Mouse (Mus musculus) limb, embryonic 10.5 days (tissue): ENCODE measurements around the gene Gm26965. TPM values are rescaled to one million over a fixed set of nuclear protein-coding genes. Genes with fewer than 3 reads are reported as not detected.

Experiments used
- DNase-seq: peaks from one replicate; pipeline ENCODE4 v3.0.0-alpha.2; 2017; ENCODE audit warnings: low spot score
- H3K27ac ChIP-seq: fragments of 300-500 bp; sonication (generic); 2 replicates; pipeline ENCODE4 v1.5.1; 2016; ENCODE audit warnings: mild to moderate bottlenecking
- H3K27me3 ChIP-seq: fragments of 300-500 bp; sonication (generic); 2 replicates; pipeline ENCODE4 v1.6.1; 2016; ENCODE audit warnings: low read depth, mild to moderate bottlenecking; ENCODE audit not compliant: poor library complexity, severe bottlenecking
- H3K36me3 ChIP-seq: fragments of 300-500 bp; sonication (generic); 2 replicates; pipeline ENCODE4 v1.6.1; 2016; ENCODE audit warnings: mild to moderate bottlenecking, moderate library complexity
- H3K4me1 ChIP-seq: fragments of 300-500 bp; sonication (generic); 2 replicates; pipeline ENCODE4 v1.6.1; 2016
- H3K4me3 ChIP-seq: fragments of 300-500 bp; sonication (generic); 2 replicates; pipeline ENCODE4 v1.5.1; 2016; ENCODE audit warnings: mild to moderate bottlenecking, moderate library complexity
- H3K9me3 ChIP-seq: fragments of 300-500 bp; sonication (generic); replicated peaks from 2 replicates; pipeline ENCODE4 v1.6.1; 2016; ENCODE audit warnings: mild to moderate bottlenecking
- WGBS: fragments of 180-500 bp; shearing (Covaris S2); methylation state at CpG from one replicate; pipeline ENCODE4 v1.1.7; 2016; 5-methylcytosine and 5-hydroxymethylcytosine counted together
- polyA plus RNA-seq: library from polyadenylated mRNA; unstranded; fragments of >200 nt; fragmentation: Nextera tagmentation; extraction: Ambion mirVana; gene quantifications from 2 replicates; pipeline ENCODE4 v1.2.1, GENCODE M21; 2016

Gm26965 gene
- polyA plus RNA-seq, result not detected in 2 replicates

DNA sequence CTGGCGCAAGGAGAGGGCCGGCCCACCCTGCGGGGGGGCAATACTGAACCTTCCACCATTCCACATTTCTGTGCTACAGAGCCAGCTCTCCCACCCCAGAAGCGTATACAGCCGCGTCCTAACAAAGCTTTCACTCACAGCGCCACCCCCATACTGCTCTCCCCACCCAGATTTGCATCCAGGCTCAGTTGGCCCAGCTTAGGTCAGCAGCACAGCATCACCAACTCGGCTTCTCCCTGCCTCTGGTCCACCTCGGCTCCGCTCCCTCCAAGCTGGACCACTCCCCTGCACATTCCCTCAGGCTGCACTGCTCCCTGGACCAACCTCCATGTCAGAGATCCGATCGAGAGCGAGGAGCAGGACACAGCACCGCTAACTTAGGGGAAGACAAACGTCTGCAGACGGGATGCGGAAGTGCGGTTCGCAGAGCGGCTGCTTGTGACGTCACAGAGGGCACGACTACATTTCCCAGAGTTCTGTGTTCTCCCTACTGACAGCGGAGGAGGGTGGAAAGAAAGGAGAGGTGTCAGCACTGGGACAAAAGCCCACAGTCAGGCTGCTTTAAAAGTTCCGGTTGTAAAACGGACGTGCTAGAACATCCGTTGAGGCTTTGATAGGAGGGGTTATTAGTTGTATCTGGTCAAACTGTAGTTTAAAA, at the start of gene Gm26965, which contains the start of gene Zfp87:
TSS of gene Gm26965 (minus strand) at position 399 of the 658 bp plus-strand sequence.
TSS of gene Zfp87 (minus strand) at position 425 of the 658 bp plus-strand sequence.
- peak within 1 kb of the TSS; percentile 88 for H3K27ac ChIP-seq
- H3K36me3 ChIP-seq, result peaks cover 8% of the 10 kb centered on the region
- H3K27me3 ChIP-seq, result no peaks in the 10 kb centered on the region
- H3K9me3 ChIP-seq, result no peaks in the 10 kb centered on the region
- DNase-seq, result peak; percentile 90
- under 1% methylated on average over 27 of the region's 27 CpGs for WGBS
- peak within 1 kb of the TSS; percentile 90 for H3K4me3 ChIP-seq
- H3K4me1 ChIP-seq, result peaks cover 13% of the 10 kb centered on the region

DNA sequence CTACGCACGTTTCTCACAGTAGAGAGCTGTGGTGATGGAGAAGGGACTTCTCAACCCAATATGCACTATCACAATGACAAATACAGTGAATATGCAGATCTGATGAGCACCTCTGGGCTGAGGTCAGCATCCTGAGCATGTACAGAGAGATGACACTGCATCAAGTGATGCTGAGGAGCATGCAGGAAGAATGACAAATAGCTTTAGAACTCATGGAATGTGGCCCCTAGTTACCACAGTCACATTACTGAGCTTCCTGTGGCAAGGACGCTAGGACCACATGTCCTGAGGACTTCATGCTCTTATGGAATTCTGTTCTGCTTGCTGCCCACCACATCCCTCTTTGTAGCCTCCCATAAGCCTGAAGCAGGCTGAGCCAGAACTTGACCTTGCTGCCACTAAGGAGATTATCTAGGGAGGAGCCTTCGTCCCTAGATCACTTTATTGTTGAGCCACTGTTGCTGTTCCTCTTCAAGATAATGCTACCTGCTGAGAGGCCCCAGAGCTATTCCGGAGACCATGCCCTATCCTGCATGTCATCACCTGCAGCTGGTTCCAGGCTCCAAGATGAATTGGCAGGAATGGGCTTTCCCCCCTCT, 46.7 kb upstream of the Gm26965 start:
- Histone ChIP-seq H3K9me3 (no peaks in the 10 kb centered on the region), H3K36me3 (no peaks in the 10 kb centered on the region), H3K4me1 (no peaks in the 10 kb centered on the region), H3K27ac (no peak overlapping the region), H3K27me3 (no peaks in the 10 kb centered on the region), H3K4me3 (no peak overlapping the region)
- no peak for DNase-seq
- 78% methylated on average over 5 of the region's 5 CpGs for WGBS

DNA sequence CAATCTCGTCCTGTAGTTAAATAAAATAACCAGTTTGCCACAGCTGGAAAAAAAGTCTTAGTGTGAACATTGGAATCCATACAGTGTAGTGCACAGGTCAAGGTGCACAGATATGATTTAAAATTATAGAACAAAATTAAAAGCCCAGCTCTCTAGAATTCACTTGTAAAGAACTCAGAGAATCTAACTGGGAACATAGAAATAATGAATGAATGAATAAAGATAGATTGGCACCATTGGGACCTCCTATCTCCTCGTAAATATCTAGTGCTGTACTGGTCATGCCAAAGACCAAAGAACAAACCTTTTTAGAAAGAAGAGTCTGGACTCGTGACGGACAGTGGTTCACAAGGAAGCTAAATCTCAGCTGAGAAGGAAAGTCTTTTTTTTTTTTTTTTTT, 27.8 kb upstream of the Gm26965 start, which contains the start of gene Zfp748:
TSS of gene Zfp748 (minus strand) at position 101 of the 400 bp plus-strand sequence.
- peak within 1 kb of the TSS; percentile 96 for H3K27ac ChIP-seq
- WGBS, result 76% methylated on average over 4 of the region's 4 CpGs
- peak within 1 kb of the TSS; percentile 91 for H3K4me3 ChIP-seq
- H3K9me3 ChIP-seq, result no peaks in the 10 kb centered on the region
- no peak for DNase-seq
- no peaks in the 10 kb centered on the region for H3K27me3 ChIP-seq
- H3K36me3 ChIP-seq, result peaks cover 6% of the 10 kb centered on the region
- peaks cover 13% of the 10 kb centered on the region for H3K4me1 ChIP-seq

DNA sequence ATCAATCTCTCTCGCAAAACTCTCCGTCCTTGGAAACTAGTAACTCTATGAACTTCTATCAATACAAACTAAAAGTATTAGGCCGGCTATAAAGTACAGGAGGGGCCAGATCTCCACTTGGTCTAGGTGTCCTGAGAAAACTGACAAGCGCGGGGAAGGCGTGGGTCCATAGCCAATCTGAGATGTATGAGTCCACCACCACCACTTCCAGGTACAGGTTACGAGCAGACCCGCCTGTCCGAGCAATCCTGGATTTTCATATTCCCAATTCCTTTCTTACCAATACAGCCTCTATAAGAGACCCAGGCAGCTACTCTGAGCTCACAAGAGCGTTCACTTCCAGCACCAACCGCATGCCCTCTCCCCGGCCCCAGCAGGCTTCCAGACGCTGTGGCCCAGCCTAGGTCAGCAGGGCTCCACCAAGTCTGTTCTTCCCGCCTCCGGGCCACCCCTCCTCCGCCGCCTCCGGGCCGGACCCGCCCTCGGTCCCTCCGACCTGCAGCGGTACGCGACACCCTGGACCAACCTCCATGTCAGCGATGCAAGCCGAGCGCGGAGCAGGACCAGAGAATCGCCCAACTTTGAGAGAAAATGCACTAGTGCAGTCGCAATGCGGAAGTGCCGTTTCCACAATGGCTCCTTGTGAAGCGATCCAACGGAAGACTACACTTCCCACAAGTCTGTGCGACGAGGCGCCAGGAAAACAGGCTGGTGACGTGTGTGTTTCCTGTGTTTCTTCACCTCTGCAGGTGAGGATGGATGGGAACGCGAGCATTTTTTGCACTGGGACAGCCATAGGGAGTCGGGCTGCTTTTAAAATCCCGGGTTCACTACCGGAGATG, 26.8 kb upstream of the Gm26965 start:
- H3K27me3 ChIP-seq, result no peaks in the 10 kb centered on the region
- H3K27ac ChIP-seq, result peak overlapping the region; percentile 96
- H3K9me3 ChIP-seq, result no peaks in the 10 kb centered on the region
- peak overlapping the region; percentile 91 for H3K4me3 ChIP-seq
- DNase-seq, result peak; percentile 86
- peaks cover 13% of the 10 kb centered on the region for H3K4me1 ChIP-seq
- WGBS, result 1% methylated on average over 44 of the region's 44 CpGs
- peaks cover 6% of the 10 kb centered on the region for H3K36me3 ChIP-seq

DNA sequence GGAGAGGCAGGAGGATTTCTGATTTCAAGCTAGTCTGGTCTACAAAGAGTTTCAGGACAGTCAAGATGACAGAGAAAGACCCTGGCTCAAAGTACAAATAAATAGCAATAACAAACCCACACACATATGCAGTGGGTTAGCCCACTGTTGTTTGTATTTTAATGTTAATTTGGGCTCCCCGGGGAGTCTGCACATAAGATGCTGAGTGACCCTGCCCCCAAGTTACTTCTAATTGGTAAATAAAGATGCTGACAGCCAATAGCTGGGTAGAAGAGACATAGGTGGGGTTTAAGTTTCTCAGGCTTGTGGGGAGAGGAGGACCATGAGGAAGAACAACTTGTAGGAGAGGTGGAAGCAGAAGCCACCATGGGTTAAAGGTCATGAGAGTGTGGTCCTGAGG, 20.0 kb upstream of the Gm26965 start:
- no peaks in the 10 kb centered on the region for H3K27me3 ChIP-seq
- H3K36me3 ChIP-seq, result peaks cover 63% of the 10 kb centered on the region
- no peaks in the 10 kb centered on the region for H3K9me3 ChIP-seq
- no peak overlapping the region for H3K4me3 ChIP-seq
- H3K4me1 ChIP-seq, result no peaks in the 10 kb centered on the region
- 77% methylated on average over 1 of the region's 1 CpGs for WGBS
- no peak overlapping the region for H3K27ac ChIP-seq
- no peak for DNase-seq

DNA sequence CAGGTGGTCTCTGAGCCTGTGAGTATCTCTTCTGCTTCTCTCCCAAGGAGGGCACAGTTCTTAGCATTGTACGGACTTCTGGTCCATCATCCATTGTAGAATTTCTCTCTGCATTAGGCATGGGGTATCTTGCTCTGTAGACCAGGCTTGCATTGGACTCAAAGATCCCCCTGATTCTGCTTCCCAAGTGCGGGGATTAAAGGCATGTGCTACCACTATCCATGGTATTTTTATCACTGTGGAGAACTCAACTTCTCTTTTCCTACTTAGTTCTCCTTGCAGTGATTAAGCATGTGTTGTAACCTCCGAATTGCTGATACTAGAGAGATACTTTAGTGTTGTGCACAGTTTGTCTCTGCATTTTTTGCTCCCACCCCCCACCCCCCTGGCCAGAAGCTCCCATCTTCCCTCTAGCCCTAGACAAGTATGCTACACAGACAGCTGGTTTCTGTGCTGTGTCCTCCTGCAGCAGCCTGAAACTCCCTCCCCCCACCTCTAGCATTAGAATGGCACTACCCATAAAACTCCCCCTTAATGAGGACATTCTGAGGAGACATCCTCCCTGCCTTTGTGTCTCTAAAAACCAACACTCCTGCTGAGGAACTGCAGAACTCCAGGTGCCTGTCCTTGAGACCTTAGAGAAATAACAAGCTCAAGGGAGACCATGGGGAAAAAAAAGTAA, 1.2 kb upstream of the Gm26965 start:
- 0 out of 2 replicates have a peak, but pooled peaks cover 2% of the 10 kb centered on the region for H3K9me3 ChIP-seq
- H3K4me3 ChIP-seq, result no peak overlapping the region
- no peaks in the 10 kb centered on the region for H3K36me3 ChIP-seq
- H3K4me1 ChIP-seq, result peaks cover 13% of the 10 kb centered on the region
- WGBS, result 77% methylated on average over 3 of the region's 3 CpGs
- H3K27ac ChIP-seq, result no peak overlapping the region
- H3K27me3 ChIP-seq, result no peaks in the 10 kb centered on the region
- no peak for DNase-seq

DNA sequence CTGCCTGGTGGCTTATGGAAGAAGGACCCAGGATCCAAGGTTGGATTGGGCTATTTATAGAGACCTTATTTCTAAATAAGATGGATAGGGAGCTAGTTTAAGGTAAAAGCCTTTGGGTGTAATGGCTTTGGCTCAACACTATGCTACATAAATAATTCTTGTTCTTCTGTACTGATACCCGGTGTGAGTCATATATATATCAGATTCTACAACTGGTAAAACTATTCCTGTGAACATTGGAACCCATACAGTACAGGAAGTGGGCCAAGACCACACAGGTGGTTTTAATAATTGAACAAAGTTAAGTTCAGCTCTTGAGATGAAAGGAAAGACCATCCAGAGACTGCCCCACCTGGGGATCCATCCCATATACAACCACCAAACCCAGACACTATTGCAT, 25.0 kb downstream of the Gm26965 start:
- Histone ChIP-seq H3K27ac (no peak overlapping the region), H3K4me1 (peaks cover 9% of the 10 kb centered on the region), H3K36me3 (peaks cover 6% of the 10 kb centered on the region; the same call in 1 of the 2 replicates), H3K27me3 (no peaks in the 10 kb centered on the region), H3K4me3 (0 out of 2 replicates have a peak overlapping the region, but pooled peaks have one; percentile 77), H3K9me3 (no peaks in the 10 kb centered on the region)
- no peak for DNase-seq
- 82% methylated on average over 1 of the region's 1 CpGs for WGBS

DNA sequence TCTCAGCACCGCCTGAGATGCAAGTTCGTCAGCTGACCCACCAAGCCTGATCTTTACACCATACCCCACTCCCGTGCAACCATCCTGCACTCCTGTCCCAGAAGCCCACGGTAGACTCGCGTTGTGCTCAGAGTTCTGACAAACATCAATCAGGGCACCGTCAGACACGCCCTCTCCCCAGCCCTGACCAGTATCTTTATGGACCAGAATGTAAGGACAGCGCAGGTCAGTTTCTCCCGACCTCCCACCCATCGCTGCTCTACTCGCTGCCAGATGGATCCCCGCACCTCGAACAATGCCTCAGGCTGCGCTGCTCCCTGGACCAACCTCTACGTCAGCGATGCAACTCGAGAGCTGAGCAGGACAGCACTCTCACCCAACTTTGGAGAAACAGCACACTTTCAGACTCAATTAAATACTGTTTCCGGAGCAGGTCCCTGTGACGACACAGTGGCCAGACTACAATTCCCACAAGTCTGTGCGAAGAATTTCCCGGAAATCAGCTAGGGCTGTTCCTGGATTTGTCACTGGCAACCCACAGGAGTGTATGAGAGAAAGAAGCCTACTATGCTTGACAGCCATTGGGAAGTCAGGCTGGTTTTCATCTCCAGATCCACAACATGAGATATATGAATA, 25.7 kb downstream of the Gm26965 start, which contains the start of gene Zfp58:
TSS of gene Zfp58 (minus strand) at position 472 of the 636 bp plus-strand sequence.
- Histone ChIP-seq H3K4me3 (peak within 1 kb of the TSS; percentile 77), H3K4me1 (peaks cover 9% of the 10 kb centered on the region), H3K27me3 (no peaks in the 10 kb centered on the region), H3K36me3 (peaks cover 12% of the 10 kb centered on the region), H3K9me3 (no peaks in the 10 kb centered on the region), H3K27ac (peak within 1 kb of the TSS; percentile 84)
- DNase-seq, result peak; percentile 75
- WGBS, result under 1% methylated on average over 22 of the region's 22 CpGs

DNA sequence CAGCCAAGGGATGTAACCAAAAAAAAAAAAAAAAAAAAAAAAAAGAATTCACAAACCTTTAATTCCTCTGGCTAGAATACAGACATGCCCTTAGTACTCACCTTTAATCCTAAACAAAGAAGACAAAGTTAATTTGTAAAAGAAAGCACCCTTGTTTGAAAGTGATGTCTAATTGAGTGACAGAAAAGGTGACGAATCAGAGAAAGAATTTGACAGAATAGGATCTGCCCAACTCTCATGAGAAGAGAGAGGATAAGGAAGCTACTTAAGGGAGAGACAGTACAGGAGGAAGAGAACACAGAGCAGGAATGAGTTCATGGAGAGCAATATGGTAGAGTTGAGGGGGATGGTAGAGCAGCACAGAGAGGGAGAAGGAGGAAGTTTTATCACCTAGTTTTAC, 30.3 kb downstream of the Gm26965 start:
- peaks cover 9% of the 10 kb centered on the region for H3K4me1 ChIP-seq
- 86% methylated on average over 1 of the region's 1 CpGs for WGBS
- no peak for DNase-seq
- H3K9me3 ChIP-seq, result 0 out of 2 replicates have a peak, but pooled peaks cover 7% of the 10 kb centered on the region
- H3K27me3 ChIP-seq, result no peaks in the 10 kb centered on the region
- H3K4me3 ChIP-seq, result no peak overlapping the region
- no peak overlapping the region for H3K27ac ChIP-seq
- peaks cover 58% of the 10 kb centered on the region for H3K36me3 ChIP-seq

DNA sequence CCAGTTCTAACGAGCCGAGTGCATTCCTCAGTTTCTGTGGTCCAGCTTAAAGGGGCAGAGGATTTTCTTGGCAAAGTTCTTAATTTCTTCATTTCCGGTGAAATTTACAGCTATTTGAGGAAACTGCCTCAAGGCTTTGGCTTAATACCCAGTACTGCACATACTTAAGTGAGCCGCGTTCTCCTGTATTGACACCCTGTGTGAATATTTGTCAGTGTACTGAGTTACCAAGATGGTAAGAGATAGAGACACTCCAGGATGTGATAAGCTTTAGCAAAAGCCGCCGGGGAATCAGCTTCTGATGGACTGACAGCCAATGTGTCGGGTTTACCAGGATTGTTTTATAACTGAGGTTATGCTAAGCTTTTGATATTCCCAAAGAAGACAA, 41.5 kb downstream of the Gm26965 start:
- H3K36me3 ChIP-seq, result peaks cover 23% of the 10 kb centered on the region
- 49% methylated on average over 8 of the region's 8 CpGs for WGBS
- no peaks in the 10 kb centered on the region for H3K27me3 ChIP-seq
- no peaks in the 10 kb centered on the region for H3K9me3 ChIP-seq
- DNase-seq, result no peak
- H3K4me3 ChIP-seq, result peak overlapping the region; percentile 62
- peak overlapping the region; percentile 78 for H3K27ac ChIP-seq
- H3K4me1 ChIP-seq, result peaks cover 9% of the 10 kb centered on the region

DNA sequence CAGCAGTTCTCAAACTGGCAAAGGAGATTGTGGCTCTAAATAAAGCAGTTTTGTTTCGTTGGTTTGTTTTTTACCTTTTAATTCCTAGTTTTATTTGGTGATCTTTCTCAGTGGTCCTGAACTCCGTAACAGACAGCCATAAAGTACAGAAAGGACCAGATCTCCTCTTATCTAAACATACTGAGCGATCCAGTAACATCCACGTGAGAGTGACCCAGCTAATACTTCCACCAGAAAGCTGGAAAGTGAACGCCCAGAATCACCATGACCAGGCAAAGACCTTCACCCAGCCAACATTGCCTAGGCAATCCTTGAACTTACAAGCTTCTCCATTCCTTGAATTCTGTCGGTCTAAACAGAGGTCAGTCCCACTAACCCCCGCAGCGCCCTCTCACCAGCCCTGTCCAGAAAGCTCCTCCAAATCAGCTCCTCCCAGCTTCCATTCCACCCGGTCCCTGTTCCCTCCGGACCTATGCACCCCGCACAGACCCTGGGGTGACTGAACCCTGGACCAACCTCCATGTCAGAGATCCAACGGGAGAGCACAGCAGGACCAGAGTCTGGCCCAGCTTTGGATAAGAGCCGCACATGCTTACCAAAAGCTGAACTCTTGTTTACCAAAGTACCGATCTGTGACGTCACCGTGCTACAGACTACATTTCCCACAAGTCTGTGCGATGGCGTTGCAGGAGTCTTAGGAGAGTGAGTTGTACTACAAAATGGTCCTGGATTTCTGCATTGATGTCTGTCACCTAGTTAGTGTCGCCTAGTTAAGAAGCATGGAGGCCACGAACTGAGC, 42.1 kb downstream of the Gm26965 start, which contains the start of gene Zfp874b:
TSS of gene Zfp874b (minus strand) at position 634 of the 799 bp plus-strand sequence.
- WGBS, result 4% methylated on average over 20 of the region's 20 CpGs
- peak within 1 kb of the TSS; percentile 62 for H3K4me3 ChIP-seq
- peaks cover 9% of the 10 kb centered on the region for H3K4me1 ChIP-seq
- H3K27ac ChIP-seq, result peak within 1 kb of the TSS; percentile 78
- H3K27me3 ChIP-seq, result no peaks in the 10 kb centered on the region
- H3K36me3 ChIP-seq, result peaks cover 17% of the 10 kb centered on the region
- H3K9me3 ChIP-seq, result no peaks in the 10 kb centered on the region
- DNase-seq, result peak; percentile 76
